Mouse (Mus musculus): ENCODE measurements around the gene Atp5g1.

Gene Atp5g1

GRCm38 (mm10) chr11:96071013-96071412 lies 4.5 kb downstream of the Atp5g1 start:
- DNase-seq, result no peak

- DNase-seq, result peak; percentile 57
Observed at GRCm38 (mm10) chr11:96070353-96070752, 5.1 kb downstream of the Atp5g1 start.

DNA sequence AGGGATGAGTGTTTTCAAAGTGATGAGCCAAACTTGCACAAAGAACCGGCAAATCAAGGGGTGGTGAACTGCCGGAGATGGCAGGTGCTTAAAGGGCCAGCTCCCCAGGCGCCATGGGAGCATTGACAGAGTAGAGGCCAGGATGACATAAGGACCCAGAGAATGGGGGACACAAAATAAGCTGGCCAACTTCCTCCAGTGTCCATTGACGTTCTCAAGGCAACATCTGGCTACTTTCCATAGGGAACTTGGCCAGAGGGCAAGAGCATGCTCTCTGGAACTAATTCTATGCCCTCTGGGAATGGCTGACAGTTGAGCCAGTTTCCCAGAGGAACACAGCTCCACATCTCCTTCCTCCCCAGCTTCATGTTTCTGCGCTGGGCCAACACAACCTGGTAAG lies 7.2 kb downstream of the Atp5g1 start:
- no peak for DNase-seq

- DNase-seq, result peak; percentile 97
Observed at GRCm38 (mm10) chr11:96065215-96065911, 10.1 kb downstream of the Atp5g1 start, which contains the start of gene Ube2z. Gene Ube2z, minus strand, starts transcription at chr11:96065388.

DNA sequence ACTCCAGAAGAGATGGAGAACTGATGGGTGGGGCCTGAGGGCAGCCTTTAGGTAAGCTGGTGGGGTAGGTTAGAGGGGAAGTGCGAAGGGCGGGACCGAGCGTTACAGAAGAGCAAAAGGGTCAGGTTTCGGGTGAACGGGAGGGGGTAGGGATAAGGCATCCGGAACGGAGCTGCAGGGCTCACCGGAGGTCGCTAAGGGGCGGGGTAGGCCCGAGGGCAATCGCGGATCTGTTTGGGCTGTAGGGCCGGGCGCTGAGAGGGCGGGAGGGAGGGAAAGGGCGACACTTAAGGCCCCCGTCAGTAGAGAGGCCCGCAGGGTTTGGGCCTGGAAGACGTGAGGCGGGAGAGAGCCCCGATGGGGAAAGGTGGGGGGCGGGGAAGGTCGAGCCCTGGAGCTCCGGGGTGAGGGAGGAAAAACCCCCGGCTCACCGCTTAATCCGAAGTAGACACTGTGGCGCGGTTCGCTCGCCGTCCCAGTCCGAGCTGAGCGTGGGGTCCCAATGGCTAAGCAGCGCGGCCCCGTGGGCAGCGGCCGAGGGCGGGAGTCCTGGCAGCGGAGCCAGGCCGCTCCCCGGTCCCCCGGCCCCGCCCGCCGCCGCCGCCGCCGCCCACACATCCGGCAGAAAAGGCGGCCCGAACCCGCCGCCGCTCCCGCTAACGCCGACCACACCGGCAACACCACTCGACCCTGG lies 10.8 kb downstream of the Atp5g1 start:
- no peak for DNase-seq

DNA sequence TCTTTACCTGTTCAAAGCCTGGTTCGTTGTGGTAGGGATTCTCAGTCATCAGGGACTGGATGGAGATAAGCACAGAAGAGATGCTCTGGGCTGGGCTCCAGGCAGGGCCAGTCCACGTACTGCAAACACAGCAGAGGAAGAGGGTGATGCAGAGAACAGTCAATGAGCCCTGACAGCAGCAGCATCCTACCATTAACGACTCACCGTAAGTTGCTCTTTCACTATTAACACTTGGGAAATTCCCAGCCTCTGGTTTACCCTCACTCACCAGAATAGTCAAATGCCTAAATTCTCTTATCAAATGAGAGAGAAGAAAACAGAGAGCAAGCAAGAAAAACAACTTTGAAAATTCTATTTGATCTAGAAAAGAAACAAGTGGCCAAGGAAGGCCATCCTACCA lies 17.2 kb downstream of the Atp5g1 start:
- no peak for DNase-seq

- no peak for DNase-seq
Observed at GRCm38 (mm10) chr11:96050854-96051253, 24.6 kb downstream of the Atp5g1 start.

GRCm38 (mm10) chr11:96049939-96050338 lies 25.5 kb downstream of the Atp5g1 start:
- DNase-seq, result no peak

DNA sequence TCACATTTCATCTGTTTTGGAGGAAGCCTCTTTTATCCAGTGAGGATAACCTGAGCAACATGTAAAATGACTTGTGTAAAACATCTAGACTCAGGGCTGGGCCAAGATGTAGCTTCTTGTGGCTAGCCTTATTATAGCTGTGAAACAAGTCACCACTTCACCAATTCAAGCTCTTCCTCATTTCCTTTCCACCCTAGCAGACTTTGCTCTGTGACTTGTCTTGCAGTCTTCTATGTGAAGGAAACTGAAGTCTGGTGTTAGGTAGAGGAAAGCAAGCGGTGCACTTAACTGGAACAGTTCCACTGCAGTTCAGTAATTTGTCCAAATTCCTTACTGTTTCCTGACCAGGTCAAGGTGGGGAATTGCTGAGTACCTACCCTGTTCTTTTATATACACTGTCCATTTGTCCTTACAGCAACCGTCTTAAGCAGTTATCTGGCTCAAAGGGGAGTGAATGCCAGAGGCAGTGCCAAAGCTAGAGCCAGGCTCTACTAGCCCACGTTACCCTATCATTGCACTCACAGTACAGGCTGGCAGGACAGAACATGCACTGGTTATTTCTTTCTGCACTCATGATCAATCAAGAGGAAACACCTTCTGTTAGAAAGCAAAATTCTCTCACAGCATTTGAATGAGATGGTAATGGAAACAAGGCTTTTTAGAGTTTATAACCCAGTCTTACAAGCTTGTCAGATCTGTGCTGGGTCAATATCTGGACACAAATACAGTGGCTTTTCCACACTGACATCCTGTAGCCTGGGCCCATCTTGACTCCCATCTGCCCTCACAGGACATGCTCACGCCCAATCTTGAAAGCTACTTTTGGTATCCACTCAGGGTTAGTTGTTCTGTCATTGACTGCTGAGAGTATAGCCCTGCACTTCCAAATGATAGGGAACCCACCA lies 27.7 kb downstream of the Atp5g1 start:
- DNase-seq, result no peak

DNA sequence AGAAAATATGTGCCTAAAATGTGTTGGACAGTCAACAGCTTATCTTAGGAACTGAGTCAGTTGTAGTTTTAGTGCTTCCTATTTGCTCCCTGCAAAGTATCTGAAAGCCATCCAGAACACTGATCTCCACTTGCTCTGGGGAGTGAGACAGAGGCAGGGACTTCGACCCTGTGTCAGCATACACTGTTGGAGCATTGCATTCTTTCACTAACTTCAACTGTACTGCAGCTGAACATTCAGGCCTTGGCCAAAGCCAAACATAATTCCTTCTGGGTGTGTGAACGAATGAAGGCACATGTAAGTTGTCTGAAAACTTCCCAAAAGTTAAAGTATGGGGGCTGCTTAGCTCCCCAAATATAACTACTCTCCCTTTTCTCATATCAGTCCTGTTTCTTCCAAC lies 28.7 kb downstream of the Atp5g1 start:
- no peak for DNase-seq

GRCm38 (mm10) chr11:96046028-96046427 lies 29.4 kb downstream of the Atp5g1 start:
- no peak for DNase-seq

DNA sequence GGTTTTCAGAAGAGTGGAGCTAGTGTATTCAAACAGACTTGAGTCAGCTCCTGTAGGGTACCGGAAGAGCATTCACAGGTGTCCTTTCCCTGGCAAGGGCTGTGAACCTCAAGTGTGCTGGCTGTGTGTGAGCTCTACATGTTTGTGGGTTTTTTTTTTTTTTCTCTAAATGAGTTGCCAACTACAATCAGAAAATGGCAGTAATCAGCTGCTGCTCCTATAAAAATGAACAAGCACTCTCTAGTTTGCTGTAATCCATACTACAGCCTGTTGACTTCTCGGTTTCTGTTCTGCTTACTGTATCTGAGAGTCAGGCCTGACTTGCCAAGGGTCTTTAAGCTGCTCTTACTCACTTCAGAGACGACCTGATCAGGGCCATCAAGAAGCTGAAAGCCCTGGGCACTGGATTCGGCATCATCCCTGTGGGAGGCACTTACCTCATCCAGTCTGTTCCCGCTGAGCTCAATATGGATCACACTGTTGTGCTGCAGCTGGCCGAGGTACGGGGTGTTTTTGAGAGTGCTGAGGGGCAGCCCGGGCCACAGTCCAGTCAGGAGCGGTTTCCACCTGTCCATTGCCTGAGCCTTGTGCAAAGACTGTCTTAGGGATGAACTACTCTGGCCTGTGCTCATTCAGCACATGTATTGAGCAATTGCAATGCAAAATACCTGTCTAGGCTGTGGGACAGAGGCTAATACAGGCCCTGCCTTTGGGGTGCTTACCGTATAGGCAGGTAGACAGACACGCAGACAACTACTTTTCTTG lies 30.5 kb downstream of the Atp5g1 start:
- no peak for DNase-seq

DNA sequence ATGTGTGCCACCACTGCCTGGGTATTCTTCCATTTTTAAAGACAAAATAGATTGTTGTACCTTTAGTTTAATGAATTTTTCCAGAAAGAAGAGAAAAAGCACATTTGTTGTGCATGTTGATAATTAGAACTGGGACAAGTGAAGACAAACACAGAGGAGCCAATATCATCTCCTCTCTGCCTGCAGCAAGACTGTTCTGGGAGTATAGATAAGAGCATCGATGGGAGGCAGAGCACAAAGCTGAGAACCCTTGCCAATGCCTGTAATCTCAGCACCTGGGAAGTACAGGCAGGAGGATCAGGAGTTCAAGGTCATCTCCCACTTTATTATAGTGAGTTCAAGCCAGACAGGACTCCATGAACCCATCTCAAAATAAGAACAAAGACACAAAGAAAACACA lies 36.9 kb downstream of the Atp5g1 start:
- DNase-seq, result no peak

GRCm38 (mm10) chr11:96037499-96037898 lies 38.0 kb downstream of the Atp5g1 start:
- no peak for DNase-seq

- DNase-seq, result no peak
Observed at GRCm38 (mm10) chr11:96035133-96035532, 40.3 kb downstream of the Atp5g1 start.

GRCm38 (mm10) chr11:96034596-96035052 lies 40.8 kb downstream of the Atp5g1 start, which contains the start of gene Snf8:
Gene Snf8, plus strand, starts transcription at chr11:96034885.
- peak; percentile 95 for DNase-seq

- no peak for DNase-seq
Observed at GRCm38 (mm10) chr11:96034116-96034515, 41.4 kb downstream of the Atp5g1 start.

DNA sequence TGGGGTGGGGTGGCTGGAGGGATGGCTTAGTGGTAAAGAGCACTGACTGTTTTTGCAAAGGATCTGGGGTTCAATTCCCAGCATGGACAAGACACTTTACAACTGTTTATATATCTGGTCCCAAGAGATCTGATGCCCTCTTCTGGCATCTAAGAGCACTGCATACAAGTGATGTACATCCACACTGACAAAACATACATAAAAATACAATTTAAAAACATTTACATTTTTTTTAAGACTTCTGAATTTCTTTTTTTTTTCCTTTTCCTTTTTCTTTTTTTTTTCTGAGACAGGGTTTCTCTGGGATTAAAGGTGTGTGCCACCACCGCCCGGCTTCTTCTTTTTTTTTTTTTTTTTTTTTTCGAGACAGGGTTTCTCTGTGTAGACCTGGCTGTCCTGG lies 42.2 kb downstream of the Atp5g1 start:
- no peak for DNase-seq

GRCm38 (mm10) chr11:96031701-96032100 lies 43.8 kb downstream of the Atp5g1 start:
- no peak for DNase-seq

GRCm38 (mm10) chr11:96030571-96030970 lies 44.9 kb downstream of the Atp5g1 start:
- DNase-seq, result peak; percentile 85

DNA sequence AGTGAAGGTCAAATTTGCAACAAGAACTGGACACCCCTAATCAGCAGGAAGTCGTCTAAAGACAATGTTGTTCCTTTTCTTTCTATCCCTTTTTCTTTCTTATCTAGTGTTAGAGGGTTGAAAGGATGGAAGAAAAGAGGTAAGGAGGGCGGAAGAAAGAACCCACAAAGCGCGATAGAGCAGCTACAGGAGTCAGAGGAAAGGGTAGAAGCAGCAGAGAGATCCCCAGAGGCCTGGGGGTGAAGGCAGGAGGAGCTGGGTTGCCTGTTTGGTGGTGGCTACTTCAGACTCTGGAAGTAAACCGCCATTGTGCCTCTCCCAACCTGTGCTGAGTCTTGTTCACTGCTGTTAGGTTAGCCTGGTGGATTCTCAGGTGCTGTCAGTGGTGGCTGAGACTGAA lies 47.3 kb downstream of the Atp5g1 start:
- DNase-seq, result no peak

GRCm38 (mm10) chr11:96020622-96021021 lies 54.8 kb downstream of the Atp5g1 start:
- no peak for DNase-seq
